Mouse (Mus musculus): ENCODE results near the gene Nox1. TPM values are rescaled to one million over a fixed set of nuclear protein-coding genes. Genes with fewer than 3 reads are reported as not detected.
A peak's percentile ranks its signal among the peaks of the same experiment; 100 is the strongest.

Nox1 gene
- polyA plus RNA-seq, 1 experiment from 2014 or later = 0.26 TPM

- Histone ChIP-seq H3K9ac (replicated peaks) (no peak overlapping the region), H3K4me1 (no peaks in the 10 kb centered on the region), H3K4me3 (replicated peaks) (no peak overlapping the region), H3K9me3 (replicated peaks) (no peaks in the 10 kb centered on the region), H3K36me3 (no peaks in the 10 kb centered on the region), H3K4me2 (no peak overlapping the region), H3K27ac (replicated peaks) (no peak overlapping the region), H3K27me3 (replicated peaks) (no peaks in the 10 kb centered on the region)
- WGBS = 96% methylated on average over 1 of the region's 1 CpGs
- no peak for ATAC-seq (ENCODE audit: low FRiP score)
Observed at GRCm38 (mm10) chrX:134174699-134175098, 47.1 kb downstream of the Nox1 start.

GRCm38 (mm10) chrX:134170584-134170983 is 51.2 kb downstream of the Nox1 start:
- Histone ChIP-seq H3K27me3 (replicated peaks) (no peaks in the 10 kb centered on the region), H3K4me1 (no peaks in the 10 kb centered on the region), H3K4me2 (no peak overlapping the region), H3K9ac (replicated peaks) (no peak overlapping the region), H3K27ac (replicated peaks) (no peak overlapping the region), H3K36me3 (no peaks in the 10 kb centered on the region), H3K9me3 (replicated peaks) (no peaks in the 10 kb centered on the region), H3K4me3 (replicated peaks) (no peak overlapping the region)
- 94% methylated on average over 1 of the region's 1 CpGs for WGBS
- no peak for ATAC-seq (ENCODE audit: low FRiP score)

- H3K27me3 ChIP-seq (replicated peaks) = peaks cover 6% of the 10 kb centered on the region; the same call in 1 of the 2 replicates
- no peak for ATAC-seq (ENCODE audit: low FRiP score)
- H3K4me1 ChIP-seq = no peaks in the 10 kb centered on the region
- H3K4me2 ChIP-seq = peak overlapping the region; percentile 61
- H3K9me3 ChIP-seq (replicated peaks) = no peaks in the 10 kb centered on the region
- H3K36me3 ChIP-seq = no peaks in the 10 kb centered on the region
- no peak overlapping the region for H3K4me3 ChIP-seq (replicated peaks)
- no peak overlapping the region for H3K9ac ChIP-seq (replicated peaks)
- whole genome bisulfite sequencing = 69% methylated on average over 4 of the region's 4 CpGs
- H3K27ac ChIP-seq (replicated peaks) = no peak overlapping the region
Observed at GRCm38 (mm10) chrX:134163484-134163883, 58.3 kb downstream of the Nox1 start.

DNA sequence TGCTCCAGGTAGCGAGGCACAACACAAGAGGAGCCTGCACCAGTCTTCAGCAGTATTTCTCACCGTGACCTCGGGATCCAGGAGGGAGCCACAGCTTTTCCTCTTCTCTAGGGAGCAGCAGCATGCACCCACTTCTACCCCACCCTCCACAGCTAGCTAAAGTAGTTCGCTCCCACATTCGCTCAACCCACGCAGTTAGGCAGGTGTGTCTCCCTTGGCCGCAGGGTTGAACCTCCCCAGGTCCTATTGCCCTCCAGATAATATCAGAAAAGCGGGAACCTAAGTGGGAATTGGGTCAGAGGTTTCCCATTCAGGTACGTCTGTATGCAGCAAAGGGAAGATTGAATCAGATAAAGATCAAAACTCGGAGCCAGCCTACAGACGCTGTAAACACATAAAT is 58.9 kb downstream of the Nox1 start:
- Histone ChIP-seq H3K36me3 (no peaks in the 10 kb centered on the region), H3K27ac (replicated peaks) (no peak overlapping the region), H3K9ac (replicated peaks) (peak overlapping the region; percentile 26; the same call in 1 of the 2 replicates), H3K27me3 (replicated peaks) (peaks cover 6% of the 10 kb centered on the region; the same call in 1 of the 2 replicates), H3K9me3 (replicated peaks) (no peaks in the 10 kb centered on the region), H3K4me1 (no peaks in the 10 kb centered on the region), H3K4me2 (peak overlapping the region; percentile 61), H3K4me3 (replicated peaks) (peak overlapping the region; percentile 40)
- ATAC-seq (ENCODE audit: low FRiP score) = peak; percentile 35; the same call in 1 of the 2 replicates
- 20% methylated on average over 11 of the region's 11 CpGs for WGBS

GRCm38 (mm10) chrX:134162043-134162720 is 59.6 kb downstream of the Nox1 start, which contains the start of gene Xkrx:
Gene Xkrx (minus strand): TSS chrX:134162076.
- peaks cover 6% of the 10 kb centered on the region; the same call in 1 of the 2 replicates for H3K27me3 ChIP-seq (replicated peaks)
- no peaks in the 10 kb centered on the region for H3K9me3 ChIP-seq (replicated peaks)
- peak within 1 kb of the TSS; percentile 40 for H3K4me3 ChIP-seq (replicated peaks)
- H3K36me3 ChIP-seq = no peaks in the 10 kb centered on the region
- 38% methylated on average over 16 of the region's 16 CpGs for WGBS
- peak; percentile 47; the same call in 1 of the 2 replicates for ATAC-seq (ENCODE audit: low FRiP score)
- no peak within 1 kb of the TSS for H3K27ac ChIP-seq (replicated peaks)
- H3K9ac ChIP-seq (replicated peaks) = peak within 1 kb of the TSS; percentile 26; the same call in 1 of the 2 replicates
- H3K4me1 ChIP-seq = no peaks in the 10 kb centered on the region
- H3K4me2 ChIP-seq = peak within 1 kb of the TSS; percentile 61

DNA sequence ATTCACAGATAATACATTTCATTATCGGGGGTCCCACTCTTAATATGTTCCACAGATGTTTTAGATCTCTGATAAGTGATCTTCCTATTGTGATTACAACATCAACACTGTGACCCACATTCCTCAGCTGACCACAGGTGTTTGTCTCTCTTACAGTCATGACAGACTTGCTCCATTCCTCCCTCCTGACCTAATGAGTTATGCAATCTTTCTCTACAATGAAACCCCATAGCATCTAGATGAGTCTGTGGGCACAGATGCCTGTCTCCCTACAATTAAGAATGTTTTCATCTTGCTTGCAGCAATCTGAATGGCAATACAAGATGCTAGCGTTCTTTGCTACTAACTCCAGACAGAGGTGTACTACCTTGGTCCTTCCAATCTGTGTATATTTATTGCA is 61.3 kb downstream of the Nox1 start:
- H3K27ac ChIP-seq (replicated peaks) = no peak overlapping the region
- no peak for ATAC-seq (ENCODE audit: low FRiP score)
- H3K9me3 ChIP-seq (replicated peaks) = no peaks in the 10 kb centered on the region
- H3K27me3 ChIP-seq (replicated peaks) = peaks cover 6% of the 10 kb centered on the region; the same call in 1 of the 2 replicates
- no peak overlapping the region for H3K9ac ChIP-seq (replicated peaks)
- no peak overlapping the region for H3K4me3 ChIP-seq (replicated peaks)
- H3K36me3 ChIP-seq = no peaks in the 10 kb centered on the region
- no peaks in the 10 kb centered on the region for H3K4me1 ChIP-seq
- H3K4me2 ChIP-seq = no peak overlapping the region
- WGBS = 85% methylated on average over 2 of the region's 2 CpGs

- no peak for ATAC-seq (ENCODE audit: low FRiP score)
- Histone ChIP-seq H3K9me3 (replicated peaks) (no peaks in the 10 kb centered on the region), H3K9ac (replicated peaks) (no peak overlapping the region), H3K4me1 (no peaks in the 10 kb centered on the region), H3K4me2 (no peak overlapping the region), H3K36me3 (no peaks in the 10 kb centered on the region), H3K27me3 (replicated peaks) (peaks cover 6% of the 10 kb centered on the region; the same call in 1 of the 2 replicates), H3K4me3 (replicated peaks) (no peak overlapping the region), H3K27ac (replicated peaks) (no peak overlapping the region)
- 36% methylated on average over 7 of the region's 7 CpGs for WGBS
Observed at GRCm38 (mm10) chrX:134158151-134158550, 63.6 kb downstream of the Nox1 start.

DNA sequence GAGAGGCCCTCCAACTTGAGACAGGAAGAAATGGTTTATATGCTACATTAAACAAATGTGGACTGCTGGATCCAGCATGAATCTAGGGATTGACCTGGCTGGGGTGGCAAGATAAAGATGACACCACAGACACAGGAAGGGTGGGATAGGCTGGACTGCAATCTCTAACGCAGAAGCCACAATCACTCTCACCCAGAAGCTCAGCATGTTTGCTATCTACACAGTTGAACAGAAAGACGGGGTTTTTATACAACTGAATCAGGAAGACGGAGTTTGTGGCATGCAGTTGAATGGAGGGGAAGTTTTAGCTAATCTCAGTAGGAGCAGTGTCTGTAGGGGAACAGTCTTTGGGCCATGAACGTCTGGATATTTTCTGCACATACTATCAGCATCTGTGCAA is 79.8 kb downstream of the Nox1 start:
- H3K9me3 ChIP-seq (replicated peaks) = no peaks in the 10 kb centered on the region
- ATAC-seq (ENCODE audit: low FRiP score) = no peak
- H3K27me3 ChIP-seq (replicated peaks) = no peaks in the 10 kb centered on the region
- H3K4me1 ChIP-seq = no peaks in the 10 kb centered on the region
- no peak overlapping the region for H3K27ac ChIP-seq (replicated peaks)
- no peak overlapping the region for H3K4me3 ChIP-seq (replicated peaks)
- no peak overlapping the region for H3K4me2 ChIP-seq
- H3K36me3 ChIP-seq = no peaks in the 10 kb centered on the region
- no peak overlapping the region for H3K9ac ChIP-seq (replicated peaks)
- 92% methylated on average over 4 of the region's 4 CpGs for WGBS

DNA sequence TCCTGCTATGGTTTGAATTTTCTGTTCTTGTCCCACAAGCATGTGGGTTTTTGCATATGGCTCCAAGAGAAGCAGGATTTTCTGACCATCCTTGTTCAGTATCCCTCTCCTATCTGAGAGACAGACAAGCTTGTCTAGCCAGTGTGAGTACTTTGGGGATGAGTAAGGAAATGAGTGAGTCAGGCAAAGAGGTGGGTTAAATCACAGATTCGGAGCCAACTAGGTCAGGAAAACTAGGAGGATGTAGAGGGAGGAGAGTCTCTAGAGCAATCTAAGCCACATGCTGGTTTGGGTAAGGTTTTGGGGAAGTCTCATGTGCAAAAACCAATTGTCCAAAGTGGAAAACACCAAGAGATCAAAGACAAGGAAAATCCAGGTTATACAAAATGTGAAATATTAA is 80.2 kb downstream of the Nox1 start:
- no peak overlapping the region for H3K27ac ChIP-seq (replicated peaks)
- no peaks in the 10 kb centered on the region for H3K4me1 ChIP-seq
- H3K4me3 ChIP-seq (replicated peaks) = no peak overlapping the region
- H3K27me3 ChIP-seq (replicated peaks) = no peaks in the 10 kb centered on the region
- ATAC-seq (ENCODE audit: low FRiP score) = no peak
- no peak overlapping the region for H3K9ac ChIP-seq (replicated peaks)
- no peaks in the 10 kb centered on the region for H3K36me3 ChIP-seq
- 100% methylated on average over 1 of the region's 1 CpGs for WGBS
- no peaks in the 10 kb centered on the region for H3K9me3 ChIP-seq (replicated peaks)
- no peak overlapping the region for H3K4me2 ChIP-seq

DNA sequence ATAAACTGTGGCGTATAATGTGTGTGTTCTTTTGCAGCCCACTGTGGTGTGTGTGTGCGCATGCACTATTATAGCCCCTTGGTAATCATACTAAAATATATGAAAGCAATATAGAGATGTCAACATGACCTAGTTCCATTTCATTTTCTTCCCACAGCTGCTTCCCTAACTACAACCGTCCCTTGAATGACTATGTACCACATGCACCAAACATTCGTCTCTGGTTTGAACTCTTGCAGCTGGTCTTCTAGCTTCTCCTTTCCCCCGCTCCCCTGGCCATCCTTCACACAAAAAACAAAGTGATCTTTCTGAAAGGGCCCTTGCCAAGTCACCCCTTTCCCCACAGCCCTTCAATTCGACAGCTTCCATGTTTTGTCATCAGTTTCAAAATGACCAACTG is 81.7 kb downstream of the Nox1 start:
- no peaks in the 10 kb centered on the region for H3K27me3 ChIP-seq (replicated peaks)
- no peaks in the 10 kb centered on the region for H3K9me3 ChIP-seq (replicated peaks)
- H3K9ac ChIP-seq (replicated peaks) = no peak overlapping the region
- WGBS = 73% methylated on average over 6 of the region's 6 CpGs
- H3K4me1 ChIP-seq = no peaks in the 10 kb centered on the region
- ATAC-seq (ENCODE audit: low FRiP score) = no peak
- no peak overlapping the region for H3K4me3 ChIP-seq (replicated peaks)
- no peaks in the 10 kb centered on the region for H3K36me3 ChIP-seq
- no peak overlapping the region for H3K27ac ChIP-seq (replicated peaks)
- H3K4me2 ChIP-seq = no peak overlapping the region

DNA sequence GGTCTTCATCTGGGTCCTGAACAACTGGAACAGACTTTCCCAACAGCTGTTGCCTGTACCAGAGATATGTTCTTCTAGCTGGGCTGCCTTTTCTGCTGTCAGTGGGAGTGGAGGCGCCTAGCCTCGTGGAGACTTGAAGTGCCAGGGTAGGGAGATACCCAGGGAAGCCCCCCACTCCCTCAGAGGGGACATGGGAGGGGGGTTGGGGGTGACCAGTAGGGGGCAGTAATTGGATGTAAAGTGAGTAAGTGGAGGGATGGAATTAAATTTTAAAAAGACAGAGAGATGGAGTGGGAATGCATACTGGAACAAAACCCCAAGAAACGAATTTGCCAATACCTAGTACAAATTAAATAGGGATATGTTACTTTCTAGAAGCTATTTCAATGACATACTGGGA is 87.9 kb downstream of the Nox1 start:
- WGBS = 53% methylated on average over 3 of the region's 3 CpGs
- no peak for ATAC-seq (ENCODE audit: low FRiP score)
- Histone ChIP-seq H3K9me3 (replicated peaks) (no peaks in the 10 kb centered on the region), H3K27me3 (replicated peaks) (0 out of 2 replicates have a peak, but pooled peaks cover 4% of the 10 kb centered on the region), H3K4me3 (replicated peaks) (no peak overlapping the region), H3K36me3 (no peaks in the 10 kb centered on the region), H3K9ac (replicated peaks) (no peak overlapping the region), H3K4me1 (no peaks in the 10 kb centered on the region), H3K4me2 (no peak overlapping the region), H3K27ac (replicated peaks) (no peak overlapping the region)

- 0 out of 2 replicates have a peak, but pooled peaks cover 8% of the 10 kb centered on the region for H3K27me3 ChIP-seq (replicated peaks)
- ATAC-seq (ENCODE audit: low FRiP score) = no peak
- WGBS = 32% methylated on average over 5 of the region's 5 CpGs
Observed at GRCm38 (mm10) chrX:134132295-134132694, 89.5 kb downstream of the Nox1 start.

More at GRCm38 (mm10) chrX:134132295-134132694, 89.5 kb downstream of the Nox1 start:
- H3K9ac ChIP-seq (replicated peaks) = no peak overlapping the region
- H3K4me3 ChIP-seq (replicated peaks) = no peak overlapping the region
- H3K4me1 ChIP-seq = no peaks in the 10 kb centered on the region
- H3K4me2 ChIP-seq = no peak overlapping the region
- H3K9me3 ChIP-seq (replicated peaks) = no peaks in the 10 kb centered on the region
- no peaks in the 10 kb centered on the region for H3K36me3 ChIP-seq
- no peak overlapping the region for H3K27ac ChIP-seq (replicated peaks)
